Mouse (Mus musculus) heart, adult 9 months (tissue): ENCODE measurements around the gene Icam5.

ENCODE experiments used
- DNase-seq, 2 experiments: peaks; one replicate each; pipeline ENCODE4 v3.0.0; 2022; ENCODE audit warnings: low spot score in 2 of 2

Gene Icam5

GRCm38 (mm10) chr9:21012368-21012767 lies 19.5 kb upstream of the Icam5 start:
- no peak for DNase-seq

DNA sequence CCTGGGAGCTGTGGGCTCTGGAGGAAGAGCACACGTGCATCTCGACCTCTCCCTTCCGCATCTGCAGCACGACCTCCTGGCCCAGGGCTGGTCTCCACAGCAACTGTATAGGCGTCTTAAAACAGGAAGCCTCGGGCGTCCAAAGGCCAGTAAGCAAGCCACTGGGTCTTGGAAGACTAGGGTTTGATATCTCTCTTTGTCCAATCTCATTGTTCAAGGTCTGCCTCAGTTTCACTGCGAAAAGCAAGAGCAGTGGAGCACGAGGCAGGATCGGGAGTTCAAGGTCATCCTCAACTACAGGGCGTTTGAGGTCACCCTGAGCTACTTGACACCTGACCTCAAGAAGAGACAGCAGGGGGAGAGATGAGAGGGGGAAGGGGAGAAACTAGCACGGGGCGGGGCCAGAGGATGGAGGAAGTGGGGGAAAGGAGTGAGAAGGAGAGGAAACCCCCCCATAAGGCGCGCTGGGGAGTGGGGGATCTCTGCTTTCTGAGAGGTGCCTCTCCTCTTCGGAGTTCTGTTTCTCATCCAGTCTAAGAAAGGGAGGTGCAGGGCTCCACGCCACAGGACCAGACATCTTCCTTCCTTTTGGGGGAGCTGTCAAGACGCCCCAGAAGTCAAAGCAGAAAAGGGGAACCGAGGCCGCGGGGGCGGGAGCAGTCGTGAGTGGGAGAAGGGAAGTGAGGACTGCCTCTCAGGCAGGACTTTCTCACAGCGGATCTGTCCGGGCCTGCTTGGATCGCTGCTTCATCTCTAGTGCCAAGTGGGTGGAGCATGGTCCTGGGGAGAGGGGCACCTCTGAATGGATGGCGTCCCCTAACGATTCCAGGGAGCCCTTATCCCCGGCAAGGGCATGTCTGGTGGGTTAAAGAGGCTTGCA lies 16.9 kb upstream of the Icam5 start:
- peak; percentile 81 to 82 for DNase-seq

GRCm38 (mm10) chr9:21015571-21016130 lies 16.2 kb upstream of the Icam5 start, which contains the start of gene Icam1:
Icam1 (plus strand) TSS chr9:21015985.
- DNase-seq, result peak; percentile 82 to 83

- peak in 1 of 2 experiments; percentile 44 for DNase-seq
Measured at GRCm38 (mm10) chr9:21016331-21017176, 15.3 kb upstream of the Icam5 start.

GRCm38 (mm10) chr9:21017177-21017575 lies 14.7 kb upstream of the Icam5 start:
- DNase-seq, result no peak

GRCm38 (mm10) chr9:21018600-21018999 lies 13.3 kb upstream of the Icam5 start:
- no peak for DNase-seq

GRCm38 (mm10) chr9:21021363-21021762 lies 10.5 kb upstream of the Icam5 start:
- no peak for DNase-seq

- DNase-seq, result no peak
Measured at GRCm38 (mm10) chr9:21022288-21022687, 9.6 kb upstream of the Icam5 start.

- no peak for DNase-seq
Measured at GRCm38 (mm10) chr9:21022726-21023125, 9.1 kb upstream of the Icam5 start.

- no peak for DNase-seq
Measured at GRCm38 (mm10) chr9:21025258-21025810, 6.5 kb upstream of the Icam5 start.

GRCm38 (mm10) chr9:21026849-21027248 lies 5.0 kb upstream of the Icam5 start:
- DNase-seq, result no peak

DNA sequence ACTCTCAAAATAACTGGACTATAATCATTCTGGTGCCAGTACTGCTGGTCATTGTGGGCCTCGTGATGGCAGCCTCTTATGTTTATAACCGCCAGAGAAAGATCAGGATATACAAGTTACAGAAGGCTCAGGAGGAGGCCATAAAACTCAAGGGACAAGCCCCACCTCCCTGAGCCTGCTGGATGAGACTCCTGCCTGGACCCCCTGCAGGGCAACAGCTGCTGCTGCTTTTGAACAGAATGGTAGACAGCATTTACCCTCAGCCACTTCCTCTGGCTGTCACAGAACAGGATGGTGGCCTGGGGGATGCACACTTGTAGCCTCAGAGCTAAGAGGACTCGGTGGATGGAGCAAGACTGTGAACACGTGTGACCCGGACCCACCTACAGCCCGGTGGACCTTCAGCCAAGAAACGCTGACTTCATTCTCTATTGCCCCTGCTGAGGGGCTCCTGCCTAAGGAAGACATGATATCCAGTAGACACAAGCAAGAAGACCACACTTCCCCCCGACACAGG lies 4.0 kb upstream of the Icam5 start:
- DNase-seq, result no peak

DNA sequence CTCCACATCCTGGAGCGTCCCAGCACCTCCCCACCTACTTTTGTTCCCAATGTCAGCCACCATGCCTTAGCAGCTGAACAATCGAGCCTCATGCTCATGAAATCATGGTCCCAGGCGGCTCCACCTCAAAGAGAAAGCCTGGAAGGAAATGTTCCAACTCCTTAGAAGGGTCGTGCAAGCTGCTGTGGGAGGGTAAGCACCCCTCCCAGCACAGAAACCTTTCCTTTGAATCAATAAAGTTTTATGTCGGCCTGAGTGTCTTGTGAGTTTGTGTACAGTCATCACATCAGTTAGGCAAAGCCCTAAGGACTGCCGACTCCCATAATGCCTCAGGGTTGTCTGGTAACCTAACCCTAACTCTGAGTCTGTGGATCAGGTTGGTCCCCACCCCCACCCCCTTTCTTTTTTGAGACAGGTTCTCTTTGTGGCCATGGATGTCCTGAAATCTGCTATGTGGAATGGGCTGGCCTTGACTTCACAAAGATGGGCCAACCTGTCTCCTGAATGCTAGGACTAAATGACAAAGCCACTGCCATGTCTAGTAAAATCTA lies 3.2 kb upstream of the Icam5 start:
- DNase-seq, result no peak

DNA sequence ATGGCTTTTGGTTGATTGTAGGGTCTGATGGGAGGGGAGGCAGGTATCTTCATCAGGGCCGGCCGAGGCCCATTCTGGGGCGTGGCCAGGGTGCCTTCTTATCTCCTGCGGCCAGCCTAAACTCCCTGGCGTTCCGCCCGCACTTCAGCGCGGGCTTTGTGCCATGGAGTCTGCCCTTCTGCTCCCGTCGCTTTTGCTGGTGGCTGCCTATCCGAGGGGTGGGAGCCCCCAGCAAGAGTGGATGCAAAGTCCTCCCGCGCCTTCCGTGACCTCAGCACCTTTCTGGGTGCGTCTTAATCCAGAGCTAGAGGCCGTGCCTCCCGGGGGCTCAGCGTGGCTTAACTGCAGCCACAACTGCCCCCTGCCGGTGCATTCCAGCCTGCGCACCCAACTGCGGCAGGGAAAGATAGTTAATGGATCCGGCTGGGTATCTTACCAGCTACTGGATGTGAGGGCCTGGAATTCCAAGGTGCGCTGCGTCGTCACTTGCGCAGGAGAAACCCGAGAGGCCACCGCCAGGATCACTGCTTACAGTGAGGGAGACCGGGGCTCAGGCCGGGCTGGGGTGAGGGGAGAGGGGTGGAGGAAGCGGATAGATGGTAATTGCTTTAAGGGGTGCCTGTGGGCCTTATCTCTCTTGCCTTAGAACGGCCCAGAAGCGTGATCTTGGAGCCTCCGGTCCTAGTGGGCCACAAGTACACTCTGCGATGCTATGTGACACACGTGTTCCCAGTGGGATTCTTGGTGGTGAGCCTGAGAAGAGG lies 2.4 kb upstream of the Icam5 start, which contains the start of gene Icam4:
Gene Icam4 (plus strand): TSS at position 83 of the 764 bp plus-strand sequence.
- peak; percentile 82 to 83 for DNase-seq

GRCm38 (mm10) chr9:21030055-21030600 lies 1.7 kb upstream of the Icam5 start:
- DNase-seq, result no peak

GRCm38 (mm10) chr9:21030781-21031250 lies 1.1 kb upstream of the Icam5 start:
- DNase-seq, result peak; percentile 90 to 91

DNA sequence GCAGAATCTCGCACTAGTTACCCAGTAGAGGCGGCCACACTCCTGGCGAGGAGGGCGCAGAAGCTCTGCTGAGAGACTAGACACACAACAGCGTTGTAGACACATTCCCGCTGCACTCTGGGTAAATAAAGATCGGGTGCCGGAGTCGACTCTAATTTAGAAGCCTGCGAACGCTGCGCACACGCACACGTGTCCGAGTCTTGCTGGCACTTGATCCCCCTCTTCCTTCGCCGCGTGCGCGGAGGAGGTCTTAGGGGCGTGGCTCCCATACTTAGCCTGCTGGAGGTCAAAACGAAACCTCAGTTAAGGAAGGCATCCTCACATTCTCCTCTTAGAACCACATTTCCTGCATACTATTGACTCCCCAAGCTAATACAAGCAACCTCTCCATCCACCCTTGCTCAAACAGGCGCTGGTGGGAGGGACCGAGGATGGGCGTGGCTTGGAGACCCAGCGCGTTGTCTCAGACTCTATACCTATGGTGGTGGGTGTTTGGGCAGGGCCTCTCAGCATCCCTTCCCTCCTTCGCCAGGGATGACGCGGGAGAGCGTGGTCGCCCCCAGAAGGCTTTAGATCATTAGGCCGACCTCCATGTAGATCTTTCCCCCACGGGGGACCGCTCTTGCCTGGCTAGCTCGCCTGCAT lies 500 bp upstream of the Icam5 start:
- peak; percentile 71 to 74 for DNase-seq

GRCm38 (mm10) chr9:21032491-21032890 lies 618 bp downstream of the Icam5 start:
- DNase-seq, result no peak

GRCm38 (mm10) chr9:21033136-21033535 lies 1.3 kb downstream of the Icam5 start:
- peak; percentile 81 to 88 for DNase-seq
